Mouse (Mus musculus) intestine, embryonic 16.5 days (tissue): Measurements from ENCODE around the gene Stk38l. TPM values are rescaled to one million over a fixed set of nuclear protein-coding genes. Genes with fewer than 3 reads are reported as not detected.
"Not testable (repeated sequence)": the region's sequence is repeated elsewhere in the genome, so short reads cannot be mapped to it uniquely, and the experiment has no call there.

Source experiments
- ATAC-seq: fragments of 200-750 bp; cut with Nextera tagmentation; 2 replicates; pipeline ENCODE4 v1.8.0; 2017; ENCODE audit warnings: moderate TSS enrichment, moderate library complexity
- H3K27ac ChIP-seq: fragments of 300-500 bp; sonication (generic); 2 replicates; pipeline ENCODE4 v1.5.1; 2014; ENCODE audit warnings: mild to moderate bottlenecking, low read length
- H3K27me3 ChIP-seq: fragments of 300-500 bp; sonication (generic); replicated peaks from 2 replicates; pipeline ENCODE4 v1.6.1; 2014; ENCODE audit warnings: low read length, control low read depth, mixed read lengths; ENCODE audit not compliant: control insufficient read depth, insufficient read depth
- H3K36me3 ChIP-seq: fragments of 300-500 bp; sonication (generic); 2 replicates; pipeline ENCODE4 v1.6.1; 2014; ENCODE audit warnings: low read length, control low read depth; ENCODE audit not compliant: control insufficient read depth, insufficient read depth
- H3K4me1 ChIP-seq: fragments of 300-500 bp; sonication (generic); 2 replicates; pipeline ENCODE4 v1.6.1; 2014; ENCODE audit warnings: low read length, control low read depth, mixed read lengths; ENCODE audit not compliant: control insufficient read depth, insufficient read depth
- H3K4me2 ChIP-seq: fragments of 300-500 bp; sonication (generic); 2 replicates; pipeline ENCODE4 v1.6.1; 2014; ENCODE audit warnings: low read depth, low read length, control low read depth
- H3K4me3 ChIP-seq: fragments of 300-500 bp; sonication (generic); 2 replicates; pipeline ENCODE4 v1.5.1; 2014; ENCODE audit warnings: mild to moderate bottlenecking, low read length
- H3K9ac ChIP-seq: fragments of 300-500 bp; sonication (generic); 2 replicates; pipeline ENCODE4 v1.6.1; 2014; ENCODE audit warnings: low read depth, low read length
- H3K9me3 ChIP-seq: fragments of 300-500 bp; sonication (generic); 2 replicates; pipeline ENCODE4 v1.6.1; 2016; ENCODE audit warnings: low read length, control low read depth; ENCODE audit not compliant: control insufficient read depth
- WGBS: fragments of 180-500 bp; shearing (Covaris S2); extraction: QIAGEN DNeasy Blood & Tissue Kit; methylation state at CpG from one replicate; pipeline ENCODE4 v1.1.7; 2014; 5-methylcytosine and 5-hydroxymethylcytosine counted together
- polyA plus RNA-seq: library from polyadenylated mRNA; unstranded; fragments of >200 nt; fragmentation: Nextera tagmentation; extraction: Ambion mirVana; gene quantifications from 2 replicates; pipeline ENCODE4 v1.2.1, GENCODE M21; 2015

Stk38l gene
- polyA plus RNA-seq, 1 experiment from 2014 or later: 17.9 TPM

DNA sequence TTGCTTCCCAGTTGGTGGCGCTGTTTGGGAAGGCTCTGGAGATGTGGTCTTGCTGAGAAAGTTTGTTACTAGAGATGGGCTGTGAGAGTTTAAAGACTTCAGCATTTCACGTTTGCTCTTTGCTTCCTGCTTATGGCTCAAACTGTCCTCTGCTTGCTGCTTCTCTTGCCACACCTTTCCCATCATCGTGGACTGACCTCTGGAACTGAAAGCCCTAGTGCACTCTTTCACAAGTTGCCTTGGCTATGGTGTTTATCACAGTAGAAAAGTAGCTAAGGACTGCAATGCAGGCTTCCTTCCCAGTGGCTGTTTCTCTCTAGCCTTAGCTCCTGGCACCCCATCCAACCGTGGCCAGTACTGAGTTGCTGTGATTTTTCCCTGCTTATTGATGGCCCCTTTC lies 35.9 kb downstream of the Stk38l start:
- 0 out of 2 replicates have a peak, but pooled peaks have one; percentile 47 for ATAC-seq
- no peak overlapping the region for H3K4me2 ChIP-seq
- no peaks in the 10 kb centered on the region for H3K27me3 ChIP-seq
- 64% methylated on average over 4 of the region's 4 CpGs for WGBS
- H3K4me3 ChIP-seq: no peak overlapping the region
- H3K9ac ChIP-seq: no peak overlapping the region
- H3K4me1 ChIP-seq: no peaks in the 10 kb centered on the region
- peak overlapping the region; percentile 15; the same call in 1 of the 2 replicates for H3K27ac ChIP-seq
- no peaks in the 10 kb centered on the region for H3K36me3 ChIP-seq
- H3K9me3 ChIP-seq: no peaks in the 10 kb centered on the region

DNA sequence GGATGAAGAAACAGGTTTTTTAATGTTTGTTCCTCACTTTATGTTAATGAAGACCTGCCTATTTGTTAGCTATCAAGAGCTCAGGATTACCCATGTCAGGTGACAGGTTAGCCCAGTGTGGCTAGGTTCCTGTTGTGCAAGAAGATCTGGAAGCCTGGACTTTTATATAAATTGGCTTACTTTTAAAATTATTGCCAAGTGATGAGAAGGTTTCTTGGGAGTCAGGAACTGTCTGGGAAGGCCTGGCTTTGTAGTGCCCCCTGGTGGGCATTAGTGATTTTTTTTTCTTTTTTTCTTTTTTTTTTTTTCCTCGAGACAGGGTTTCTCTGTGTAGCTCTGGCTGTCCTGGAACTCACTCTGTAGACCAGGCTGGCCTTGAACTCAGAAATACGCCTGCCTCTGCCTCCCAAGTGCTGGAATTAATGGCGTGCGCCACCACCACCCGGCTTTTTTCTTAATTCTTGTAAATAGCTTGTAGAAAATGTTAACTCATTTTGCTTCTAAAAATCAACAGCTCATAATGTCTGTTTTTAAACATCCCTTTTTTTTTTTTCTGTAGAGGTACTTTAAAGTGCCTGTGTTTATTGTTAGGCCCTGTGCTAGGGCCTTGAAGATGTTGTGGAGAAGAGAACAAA lies 37.6 kb downstream of the Stk38l start:
- Histone ChIP-seq H3K4me3 (no peak overlapping the region), H3K27me3 (no peaks in the 10 kb centered on the region), H3K4me2 (no peak overlapping the region), H3K9me3 (no peaks in the 10 kb centered on the region), H3K36me3 (no peaks in the 10 kb centered on the region), H3K4me1 (no peaks in the 10 kb centered on the region), H3K27ac (no peak overlapping the region), H3K9ac (no peak overlapping the region)
- 67% methylated on average over 5 of the region's 5 CpGs for WGBS
- no peak for ATAC-seq

DNA sequence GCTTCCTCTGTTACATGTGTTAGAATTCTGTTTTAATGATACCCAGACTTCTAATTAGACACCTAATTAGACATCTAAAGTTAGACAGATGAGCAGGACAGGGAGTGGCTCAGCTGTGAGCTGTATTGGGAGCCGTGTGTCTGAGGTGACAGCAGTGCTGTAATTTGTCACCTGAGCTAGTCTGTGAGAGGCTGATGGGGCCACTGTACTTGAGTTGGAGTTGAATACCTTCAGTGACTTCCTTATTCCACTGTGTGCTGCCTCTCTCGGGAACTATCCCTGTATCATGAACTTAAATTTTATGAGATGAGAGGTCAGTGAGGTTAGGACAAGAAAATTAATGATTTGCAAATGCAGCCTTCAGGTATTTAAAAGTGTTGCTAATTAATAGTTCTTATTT lies 39.8 kb downstream of the Stk38l start:
- no peak overlapping the region for H3K27ac ChIP-seq
- no peaks in the 10 kb centered on the region for H3K4me1 ChIP-seq
- no peak overlapping the region for H3K4me3 ChIP-seq
- no peaks in the 10 kb centered on the region for H3K27me3 ChIP-seq
- no peak overlapping the region for H3K4me2 ChIP-seq
- no peaks in the 10 kb centered on the region for H3K9me3 ChIP-seq
- no peaks in the 10 kb centered on the region for H3K36me3 ChIP-seq
- H3K9ac ChIP-seq: no peak overlapping the region
- WGBS: 46% methylated on average over 2 of the region's 2 CpGs
- ATAC-seq: peak; percentile 77

DNA sequence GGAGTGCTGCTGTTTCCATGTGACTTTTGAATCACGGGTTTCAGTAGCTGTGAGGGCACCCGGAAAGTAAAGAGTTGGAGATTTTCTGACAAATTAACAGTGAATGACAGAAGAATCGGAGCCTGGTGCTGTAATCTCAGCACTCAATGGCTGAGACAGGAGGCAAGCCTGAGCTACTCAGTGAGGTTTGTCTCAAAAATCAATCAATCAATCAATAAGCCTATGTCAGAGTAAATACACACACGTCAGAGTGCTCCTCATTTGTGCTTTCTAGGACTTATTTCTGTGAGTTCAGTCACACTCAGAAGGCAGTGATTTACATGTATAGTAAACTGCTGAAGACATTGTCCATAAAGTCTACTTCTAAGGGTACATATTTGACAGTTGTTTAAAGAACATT lies 40.5 kb downstream of the Stk38l start:
- H3K27me3 ChIP-seq: no peaks in the 10 kb centered on the region
- no peak overlapping the region for H3K4me2 ChIP-seq
- no peak overlapping the region for H3K27ac ChIP-seq
- ATAC-seq: no peak
- H3K4me1 ChIP-seq: no peaks in the 10 kb centered on the region
- H3K4me3 ChIP-seq: no peak overlapping the region
- H3K9ac ChIP-seq: no peak overlapping the region
- H3K36me3 ChIP-seq: 0 out of 2 replicates have a peak, but pooled peaks cover 3% of the 10 kb centered on the region
- WGBS: 77% methylated on average over 4 of the region's 4 CpGs
- no peaks in the 10 kb centered on the region for H3K9me3 ChIP-seq

DNA sequence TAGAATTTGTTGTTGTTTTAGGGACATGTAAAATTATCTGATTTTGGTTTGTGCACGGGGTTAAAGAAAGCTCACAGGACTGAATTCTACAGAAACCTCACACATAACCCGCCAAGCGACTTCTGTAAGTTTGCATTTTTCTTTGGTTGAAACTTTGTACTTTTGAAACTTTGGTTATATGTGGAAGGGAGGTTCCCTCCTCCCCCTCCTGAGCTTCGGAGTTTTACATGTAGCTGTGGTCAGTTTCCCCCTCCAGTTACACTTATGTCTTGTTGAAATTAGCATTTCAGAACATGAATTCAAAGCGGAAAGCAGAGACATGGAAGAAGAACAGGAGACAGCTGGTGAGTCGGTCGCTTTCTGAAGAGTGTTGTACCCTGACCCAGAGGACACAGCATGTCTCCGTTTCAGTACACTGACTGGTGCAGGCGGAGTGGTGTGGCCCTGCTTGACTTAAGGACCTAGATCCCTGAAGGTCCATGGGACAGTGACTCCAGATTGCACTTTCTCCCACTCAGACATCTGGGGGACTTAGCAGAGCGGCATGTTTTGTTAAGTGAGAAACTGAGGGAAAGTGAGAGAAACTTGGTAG lies 44.1 kb downstream of the Stk38l start:
- H3K4me1 ChIP-seq: no peaks in the 10 kb centered on the region
- no peak overlapping the region for H3K9ac ChIP-seq
- H3K36me3 ChIP-seq: 0 out of 2 replicates have a peak, but pooled peaks cover 7% of the 10 kb centered on the region
- ATAC-seq: no peak
- H3K4me2 ChIP-seq: no peak overlapping the region
- H3K4me3 ChIP-seq: no peak overlapping the region
- H3K27me3 ChIP-seq: no peaks in the 10 kb centered on the region
- H3K27ac ChIP-seq: no peak overlapping the region
- H3K9me3 ChIP-seq: no peaks in the 10 kb centered on the region
- WGBS: 90% methylated on average over 10 of the region's 10 CpGs

DNA sequence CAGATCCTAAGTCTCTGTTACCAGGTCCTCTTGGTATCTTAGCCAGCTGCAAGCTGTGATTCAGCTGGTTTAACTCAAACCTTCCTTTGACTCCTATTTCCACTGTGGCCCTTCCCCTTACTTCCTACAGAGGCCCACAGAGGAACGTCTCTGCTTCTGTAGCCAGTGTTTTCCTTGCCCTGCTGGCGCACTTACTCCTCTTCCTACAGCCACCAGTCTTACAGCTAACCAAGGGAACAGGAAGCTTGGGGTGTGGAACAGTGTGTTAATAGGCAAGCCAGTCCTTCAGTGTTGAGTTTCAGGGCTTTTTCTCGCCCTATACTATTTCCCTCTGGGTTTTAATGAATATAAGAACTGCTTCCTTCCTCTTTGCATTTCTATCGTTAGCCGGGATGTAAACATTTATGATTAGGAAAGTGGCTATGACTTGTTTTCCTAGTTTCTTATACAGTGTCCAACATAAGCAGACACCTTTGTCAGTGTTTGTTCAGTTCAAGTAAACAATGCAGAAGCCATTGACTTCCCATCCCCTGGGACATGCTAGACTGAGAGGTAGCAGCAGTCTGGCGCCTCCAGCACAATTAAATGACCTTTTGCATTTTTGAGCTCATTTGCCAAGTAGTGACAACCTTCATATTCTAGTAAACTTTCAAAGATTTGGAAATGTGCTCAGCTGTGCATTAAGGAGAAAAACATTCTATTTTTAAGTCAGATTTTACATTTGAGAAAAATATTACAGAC lies 45.4 kb downstream of the Stk38l start:
- 67% methylated on average over 6 of the region's 6 CpGs for WGBS
- Histone ChIP-seq H3K4me3 (no peak overlapping the region), H3K9ac (no peak overlapping the region), H3K27me3 (no peaks in the 10 kb centered on the region), H3K36me3 (0 out of 2 replicates have a peak, but pooled peaks cover 7% of the 10 kb centered on the region), H3K27ac (peak overlapping the region; percentile 8; the same call in 1 of the 2 replicates), H3K4me2 (no peak overlapping the region), H3K9me3 (no peaks in the 10 kb centered on the region), H3K4me1 (no peaks in the 10 kb centered on the region)
- ATAC-seq: no peak

DNA sequence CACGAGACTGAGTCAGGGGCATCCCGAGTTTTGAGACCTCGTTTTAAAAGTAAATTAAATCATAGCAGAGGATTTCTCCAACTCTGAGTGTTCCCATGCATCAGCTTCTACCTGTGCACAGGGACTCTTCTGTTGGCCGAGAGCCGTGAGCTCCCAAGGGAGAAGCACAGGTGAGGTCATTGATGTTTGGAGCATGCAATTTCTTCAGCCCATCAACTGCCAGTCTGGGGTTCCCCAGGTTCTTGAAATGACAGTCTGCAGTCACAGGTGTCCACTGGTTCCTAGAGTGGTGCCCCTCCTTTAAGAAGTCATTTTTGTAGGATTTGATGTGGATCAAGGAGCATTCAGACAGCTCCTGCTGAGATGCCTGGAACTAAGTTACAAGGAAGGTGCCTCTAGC lies 46.0 kb downstream of the Stk38l start:
- H3K27ac ChIP-seq: no peak overlapping the region
- H3K4me1 ChIP-seq: no peaks in the 10 kb centered on the region
- WGBS: 85% methylated on average over 5 of the region's 5 CpGs
- ATAC-seq: no peak
- no peak overlapping the region for H3K4me2 ChIP-seq
- no peaks in the 10 kb centered on the region for H3K27me3 ChIP-seq
- no peak overlapping the region for H3K9ac ChIP-seq
- 0 out of 2 replicates have a peak, but pooled peaks cover 7% of the 10 kb centered on the region for H3K36me3 ChIP-seq
- H3K4me3 ChIP-seq: no peak overlapping the region
- H3K9me3 ChIP-seq: no peaks in the 10 kb centered on the region

DNA sequence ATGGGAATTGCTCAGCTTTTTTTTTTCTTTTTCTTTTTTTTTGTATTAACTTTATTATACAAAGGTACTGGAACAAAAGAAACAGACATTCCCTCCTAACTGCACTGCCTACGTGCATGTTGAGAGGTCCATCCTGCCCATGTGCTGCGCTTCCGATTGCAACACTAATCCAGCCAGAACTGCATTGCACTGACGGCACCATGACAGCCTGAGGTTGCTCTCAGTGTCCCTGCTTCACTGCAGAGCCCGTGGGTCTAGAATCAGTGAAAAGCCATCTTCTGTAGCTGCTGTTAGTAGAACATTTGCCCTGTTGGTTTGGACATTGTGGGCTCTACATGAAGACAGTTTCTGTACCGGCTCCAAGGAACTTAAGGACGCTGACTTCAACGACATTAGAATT lies 51.1 kb downstream of the Stk38l start:
- H3K9ac ChIP-seq, H3K4me3 ChIP-seq, ATAC-seq, H3K4me1 ChIP-seq, H3K27me3 ChIP-seq, H3K36me3 ChIP-seq, H3K27ac ChIP-seq, H3K9me3 ChIP-seq, H3K4me2 ChIP-seq: not testable (repeated sequence)
- 82% methylated on average over 8 of the region's 8 CpGs for WGBS

DNA sequence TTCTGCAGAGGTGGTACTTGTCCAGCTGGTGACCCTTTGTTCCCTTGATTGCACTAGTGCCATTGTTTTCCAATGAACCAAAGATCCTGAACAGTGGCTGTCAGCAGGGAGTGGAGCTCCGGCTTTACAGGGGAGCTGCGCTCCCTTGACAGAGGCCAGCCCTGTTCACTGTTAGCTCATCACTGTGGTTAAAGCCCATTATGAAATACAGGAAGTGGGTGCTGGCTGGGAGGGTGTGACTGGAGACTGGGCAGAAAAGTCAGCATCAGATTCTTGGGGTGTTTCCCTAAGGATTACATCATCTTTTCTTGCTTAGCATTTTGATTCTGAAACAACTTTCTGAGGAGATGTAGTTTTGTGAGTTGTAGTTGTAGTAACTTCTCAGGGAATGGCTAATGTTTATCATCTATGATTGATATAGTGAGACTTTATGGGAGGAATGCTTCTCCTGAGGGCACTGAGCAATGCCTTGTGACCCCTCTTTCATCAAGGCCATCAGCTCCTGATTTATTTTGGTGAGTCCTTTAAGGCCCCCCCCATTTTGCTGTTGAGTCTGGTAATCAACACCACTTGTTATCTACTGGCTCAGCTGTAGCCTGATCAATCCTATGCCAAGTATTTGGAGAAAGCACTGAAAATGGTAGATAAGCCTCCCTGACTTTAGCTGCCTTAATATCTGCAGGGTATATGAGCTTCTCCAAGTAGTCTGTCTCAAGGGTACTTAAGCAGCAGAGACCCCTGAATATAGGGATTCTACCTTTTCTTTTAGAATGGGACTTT lies 52.0 kb downstream of the Stk38l start:
- H3K4me1 ChIP-seq: no peaks in the 10 kb centered on the region
- 0 out of 2 replicates have a peak, but pooled peaks cover 4% of the 10 kb centered on the region for H3K36me3 ChIP-seq
- WGBS: 42% methylated on average over 2 of the region's 2 CpGs
- no peaks in the 10 kb centered on the region for H3K9me3 ChIP-seq
- H3K9ac ChIP-seq: no peak overlapping the region
- no peaks in the 10 kb centered on the region for H3K27me3 ChIP-seq
- no peak overlapping the region for H3K4me2 ChIP-seq
- peak; percentile 74 for ATAC-seq
- no peak overlapping the region for H3K27ac ChIP-seq
- no peak overlapping the region for H3K4me3 ChIP-seq
